Mouse (Mus musculus) kidney, adult 2 months (tissue): ENCODE results near the gene Nptn.

Experiments
- CTCF ChIP-seq: fragments of 200-500 bp; conservative IDR thresholded peaks from 2 replicates; pipeline ENCODE4 v1.5.1; 2011; ENCODE audit warnings: low read depth, mild to moderate bottlenecking, control low read depth, low read length, moderate library complexity, mixed read lengths; ENCODE audit not compliant: insufficient read depth, insufficient read length
- POLR2A ChIP-seq: fragments of 200-500 bp; IDR thresholded peaks from one replicate; pipeline ENCODE4 v1.6.1; 2011; ENCODE audit warnings: low read depth, low read length, control low read depth

- TF ChIP-seq CTCF (no peak), POLR2A (no peak)
Measured at GRCm38 (mm10) chr9:58649265-58649626, 67.2 kb downstream of the Nptn start.
